Mouse (Mus musculus): ENCODE measurements around the gene Ptprd. TPM values are rescaled to one million over a fixed set of nuclear protein-coding genes. Genes with fewer than 3 reads are reported as not detected.

Gene Ptprd
- total RNA-seq, 2 experiments from 2014 or later, result 10.4 to 13.5 TPM

GRCm38 (mm10) chr4:76977056-76977809 is 1234.5 kb downstream of the Ptprd start:
- DNase-seq, result no peak
- intact Hi-C loops (cut with DNase I), result no loop called here

- intact Hi-C loops (cut with DNase I), result no loop called here
- peak; percentile 2 to 18 for DNase-seq
These were observed 1263.5 kb downstream of the Ptprd start for GRCm38 (mm10) chr4:76948251-76948650.

- intact Hi-C loops (cut with DNase I), result no loop called here
- no peak for DNase-seq
These were observed 1270.1 kb downstream of the Ptprd start for GRCm38 (mm10) chr4:76941382-76942360.

GRCm38 (mm10) chr4:76931559-76931958 is 1280.2 kb downstream of the Ptprd start:
- intact Hi-C loops (cut with DNase I), result no loop called here
- no peak for DNase-seq

GRCm38 (mm10) chr4:76913532-76914150 is 1298.1 kb downstream of the Ptprd start:
- intact Hi-C loops (cut with DNase I), result no loop called here
- no peak for DNase-seq

GRCm38 (mm10) chr4:76901692-76902091 is 1310.1 kb downstream of the Ptprd start:
- DNase-seq, result no peak
- intact Hi-C loops (cut with DNase I), result no loop called here

- intact Hi-C loops (cut with DNase I), result no loop called here
- no peak for DNase-seq
These were observed 1322.1 kb downstream of the Ptprd start for GRCm38 (mm10) chr4:76889669-76890068.

- intact Hi-C loops (cut with DNase I), result no loop called here
- DNase-seq, result no peak
These were observed 1330.2 kb downstream of the Ptprd start for GRCm38 (mm10) chr4:76881610-76882009.

GRCm38 (mm10) chr4:76870971-76871370 is 1340.8 kb downstream of the Ptprd start:
- intact Hi-C loops (cut with DNase I), result no loop called here
- no peak for DNase-seq

- intact Hi-C loops (cut with DNase I), result no loop called here
- no peak for DNase-seq
These were observed 1346.2 kb downstream of the Ptprd start for GRCm38 (mm10) chr4:76865585-76865984.

GRCm38 (mm10) chr4:76846265-76846664 is 1365.5 kb downstream of the Ptprd start:
- no peak for DNase-seq
- intact Hi-C loops (cut with DNase I), result no loop called here

- intact Hi-C loops (cut with DNase I), result no loop called here
These were observed 1372.7 kb downstream of the Ptprd start for GRCm38 (mm10) chr4:76839016-76839415.

GRCm38 (mm10) chr4:76812138-76812537 is 1399.6 kb downstream of the Ptprd start:
- intact Hi-C loops (cut with DNase I), result no loop called here
- DNase-seq, result no peak

More at GRCm38 (mm10) chr4:76839016-76839415, 1372.7 kb downstream of the Ptprd start:
- DNase-seq, result no peak

- DNase-seq, result no peak
- intact Hi-C loops (cut with DNase I), result no loop called here
These were observed 1409.1 kb downstream of the Ptprd start for GRCm38 (mm10) chr4:76802708-76803107.

- intact Hi-C loops (cut with DNase I), result no loop called here
- DNase-seq, result no peak
These were observed 1413.5 kb downstream of the Ptprd start for GRCm38 (mm10) chr4:76798010-76799007.

GRCm38 (mm10) chr4:76785389-76785788 is 1426.4 kb downstream of the Ptprd start:
- no peak for DNase-seq
- intact Hi-C loops (cut with DNase I), result no loop called here

GRCm38 (mm10) chr4:76779558-76780124 is 1432.1 kb downstream of the Ptprd start:
- intact Hi-C loops (cut with DNase I), result no loop called here
- no peak for DNase-seq

GRCm38 (mm10) chr4:76766918-76767317 is 1444.8 kb downstream of the Ptprd start:
- intact Hi-C loops (cut with DNase I), result no loop called here
- DNase-seq, result no peak

GRCm38 (mm10) chr4:76766429-76766828 is 1445.3 kb downstream of the Ptprd start:
- no peak for DNase-seq
- intact Hi-C loops (cut with DNase I), result no loop called here
